Mouse (Mus musculus): ENCODE measurements around the gene Cped1. TPM values are rescaled to one million over a fixed set of nuclear protein-coding genes. Genes with fewer than 3 reads are reported as not detected.
A peak's percentile ranks its signal among the peaks of the same experiment; 100 is the strongest.

Gene Cped1
- total RNA-seq, 2 experiments from 2014 or later: 0.72 to 2.1 TPM

DNA sequence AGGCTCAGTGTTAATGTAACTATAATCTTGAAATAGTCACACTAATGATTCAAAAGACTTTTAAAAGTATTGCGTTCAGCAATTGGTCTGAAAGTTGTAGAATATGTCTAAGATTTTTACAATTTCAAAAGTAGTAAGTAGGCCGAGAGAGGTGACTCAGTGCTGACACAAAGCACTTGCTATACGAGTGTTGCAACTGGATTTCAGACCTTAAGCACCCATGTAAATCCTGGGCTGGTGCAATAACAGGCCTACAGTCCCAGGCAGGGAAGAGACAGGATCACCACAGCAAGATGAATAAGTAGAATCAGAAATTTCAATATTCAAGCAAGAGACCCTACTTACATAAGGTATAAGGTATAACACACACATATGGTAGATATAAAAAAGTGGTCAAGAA, 292.2 kb downstream of the Cped1 start:
- ATAC-seq (replicated peaks; ENCODE audit: poor library complexity, severe bottlenecking): no peak

DNA sequence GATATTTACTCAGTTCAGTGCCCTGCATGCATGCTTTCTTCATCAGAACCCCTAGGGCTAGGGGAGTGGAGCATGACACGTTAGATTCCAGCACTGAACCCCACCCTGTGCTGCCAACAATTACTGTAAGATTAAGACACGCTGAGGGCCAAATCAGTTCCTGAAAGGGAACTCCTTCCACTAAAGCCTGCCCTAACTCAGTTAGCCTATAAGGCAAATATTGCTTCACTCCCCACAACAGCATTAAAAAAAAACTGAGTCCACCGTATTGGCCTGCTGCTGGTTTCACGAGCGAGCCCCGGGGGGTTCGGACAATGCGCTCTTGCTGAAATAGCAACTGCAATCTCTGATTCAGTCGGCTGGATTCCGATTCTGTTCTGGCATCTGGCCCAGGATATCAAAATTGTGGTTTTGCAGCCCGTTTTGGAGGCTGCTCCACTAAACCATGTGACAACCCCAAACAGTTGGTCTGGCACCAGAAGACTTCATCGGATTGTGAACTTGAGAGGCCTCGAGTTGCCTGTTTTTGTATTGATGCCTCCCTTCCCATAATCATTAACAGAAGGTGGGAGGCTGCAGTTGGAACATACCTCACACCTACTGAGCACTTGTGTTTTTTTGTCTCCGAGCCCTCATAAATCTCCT, 294.6 kb downstream of the Cped1 start:
- ATAC-seq (replicated peaks; ENCODE audit: poor library complexity, severe bottlenecking): peak; percentile 91

DNA sequence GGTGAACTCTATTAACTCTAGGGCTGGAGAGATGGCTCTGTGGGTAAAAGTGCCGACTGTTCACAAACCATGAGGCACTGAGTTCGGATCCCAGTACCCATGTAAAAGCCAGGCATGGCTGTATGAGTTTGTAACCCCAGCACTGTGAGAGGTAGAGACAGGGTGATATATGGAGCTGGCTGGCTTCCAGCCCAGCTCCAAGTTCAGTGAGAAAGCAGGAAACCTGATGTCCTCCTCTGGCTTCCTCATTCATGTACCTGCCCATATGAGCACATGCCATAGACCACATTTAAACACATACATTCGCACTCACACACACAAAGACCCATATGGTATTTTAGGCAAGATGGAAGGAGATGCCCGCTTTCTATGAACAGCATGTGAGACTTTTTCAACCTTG, 296.7 kb downstream of the Cped1 start:
- ATAC-seq (replicated peaks; ENCODE audit: poor library complexity, severe bottlenecking): no peak

DNA sequence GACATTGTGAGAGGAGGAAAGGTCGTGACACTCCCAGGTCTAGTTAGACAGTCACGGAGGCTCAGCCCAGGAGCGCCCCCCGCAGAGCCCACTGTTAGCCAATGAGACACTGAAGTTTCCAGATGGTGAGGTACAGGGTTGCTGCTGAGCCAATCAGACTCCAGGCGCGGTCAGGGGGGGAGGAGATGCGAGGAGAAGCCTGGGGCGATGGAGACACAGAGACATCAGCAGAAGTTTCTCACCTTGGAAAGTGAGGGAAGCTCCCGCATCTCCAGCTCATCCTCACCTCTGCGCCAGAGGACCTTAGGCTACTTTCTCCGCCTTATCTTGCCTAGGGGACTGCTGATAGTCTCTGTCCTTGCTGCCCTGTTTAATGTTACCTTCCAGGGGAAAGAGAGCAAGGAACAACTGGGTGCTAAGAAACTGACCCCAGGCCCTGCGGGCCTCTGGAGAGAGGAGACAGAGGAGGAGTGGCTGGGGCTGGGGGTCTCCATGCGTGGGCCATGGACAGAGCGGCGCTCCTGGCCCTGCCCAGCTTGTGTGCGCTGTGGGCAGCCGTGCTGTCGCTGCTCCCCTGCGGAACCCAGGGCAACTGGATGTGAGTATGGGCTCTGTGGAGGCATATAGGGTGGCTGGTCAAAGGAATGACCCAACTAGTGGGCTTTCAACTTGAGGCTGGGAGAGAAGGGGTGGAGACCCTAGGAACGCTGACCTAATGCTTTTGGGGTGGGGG, 302.5 kb downstream of the Cped1 start, which contains the start of gene Wnt16:
Wnt16 (plus strand) TSS at position 224 of the 733 bp plus-strand sequence.
- ATAC-seq (replicated peaks; ENCODE audit: poor library complexity, severe bottlenecking): 0 out of 2 replicates have a peak, but pooled peaks have one; percentile 21

DNA sequence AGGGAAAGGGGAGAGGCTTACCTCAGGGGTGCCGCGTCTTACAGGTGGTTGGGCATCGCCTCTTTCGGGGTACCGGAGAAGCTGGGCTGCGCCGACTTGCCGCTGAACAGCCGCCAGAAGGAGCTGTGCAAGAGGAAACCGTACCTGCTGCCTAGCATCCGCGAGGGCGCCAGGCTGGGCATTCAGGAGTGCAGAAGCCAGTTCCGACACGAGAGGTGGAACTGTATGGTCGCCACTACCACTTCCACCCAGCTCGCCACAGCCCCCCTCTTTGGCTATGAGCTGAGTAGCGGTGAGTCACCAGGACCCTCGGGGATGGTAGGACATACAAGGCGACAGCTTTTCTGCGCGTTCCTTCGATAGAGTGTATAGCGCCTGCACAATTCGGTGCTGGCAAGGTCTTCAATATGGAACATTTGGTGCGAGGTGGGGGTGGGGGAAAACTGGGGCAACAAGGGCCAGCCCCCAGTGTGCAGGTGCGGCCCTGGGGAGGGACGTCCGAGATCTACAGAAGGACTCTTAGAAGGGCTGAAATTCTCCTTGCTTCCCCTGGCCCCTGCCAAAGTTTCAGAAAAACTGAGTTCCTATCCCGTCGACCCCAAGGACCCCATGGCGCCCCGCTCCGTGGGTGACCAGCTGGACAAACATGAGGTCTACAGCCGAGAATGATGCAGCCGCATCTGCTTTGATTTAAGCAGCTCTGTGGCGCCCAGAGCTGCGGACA, 303.2 kb downstream of the Cped1 start:
- ATAC-seq (replicated peaks; ENCODE audit: poor library complexity, severe bottlenecking): peak; percentile 69

DNA sequence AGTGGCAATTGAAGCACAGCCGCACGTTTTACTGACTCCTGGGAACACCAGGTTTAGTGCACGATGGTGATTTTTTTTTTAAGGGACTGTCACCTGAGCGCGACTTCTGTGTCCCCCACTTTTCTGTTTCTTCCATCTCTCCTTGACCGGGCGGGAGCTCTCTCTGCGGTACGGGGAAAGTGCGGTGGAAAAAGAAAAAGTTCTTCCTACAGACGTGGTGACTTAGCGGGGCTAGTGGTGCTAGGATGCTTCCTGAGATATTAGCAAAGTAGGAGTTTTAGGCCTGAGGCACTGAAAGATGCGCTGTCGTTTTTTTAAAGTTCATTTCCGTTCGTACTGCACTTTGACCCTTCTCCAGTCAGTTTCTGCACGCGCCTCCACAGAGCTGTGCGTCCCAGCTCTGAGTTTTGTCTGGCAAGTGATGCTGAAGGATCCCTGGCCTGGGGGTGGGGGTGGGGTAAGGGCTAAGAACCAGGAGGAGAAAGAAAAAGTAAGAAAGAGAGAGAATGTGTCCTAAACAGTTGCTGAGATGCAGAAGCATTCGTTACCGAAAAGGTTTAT, 303.8 kb downstream of the Cped1 start:
- ATAC-seq (replicated peaks; ENCODE audit: poor library complexity, severe bottlenecking): no peak

DNA sequence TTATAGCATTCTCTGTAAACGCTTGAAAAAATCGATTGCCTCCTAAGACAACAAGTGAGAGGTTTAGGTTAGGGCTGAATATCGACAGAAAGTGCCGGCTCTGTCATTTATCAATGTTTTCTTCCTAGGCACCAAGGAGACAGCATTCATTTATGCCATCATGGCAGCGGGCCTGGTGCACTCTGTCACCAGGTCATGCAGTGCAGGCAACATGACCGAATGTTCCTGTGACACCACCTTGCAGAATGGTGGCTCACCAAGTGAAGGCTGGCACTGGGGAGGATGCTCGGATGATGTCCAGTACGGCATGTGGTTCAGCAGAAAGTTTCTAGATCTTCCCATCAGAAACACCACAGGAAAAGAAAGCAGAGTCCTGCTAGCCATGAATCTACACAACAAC, 305.1 kb downstream of the Cped1 start:
- no peak for ATAC-seq (replicated peaks; ENCODE audit: poor library complexity, severe bottlenecking)

DNA sequence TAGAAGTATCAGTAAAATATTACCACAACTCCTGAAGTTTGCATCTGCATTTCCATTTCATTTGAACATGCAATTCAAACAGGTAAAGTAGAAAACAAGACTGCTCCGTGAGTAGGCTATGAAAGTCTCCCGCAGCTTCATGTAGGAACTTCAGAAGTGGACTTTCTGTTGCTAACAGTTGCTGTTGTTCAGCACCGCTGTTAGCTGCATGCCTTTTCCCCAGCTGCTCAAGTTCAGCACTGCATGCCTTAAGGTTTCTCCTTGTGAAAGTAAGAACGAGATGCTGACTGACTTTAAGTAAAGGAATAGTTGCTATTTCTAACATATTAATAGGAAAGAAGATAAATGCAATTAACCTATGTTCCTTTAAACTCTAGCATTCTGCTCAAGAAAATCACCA, 306.3 kb downstream of the Cped1 start:
- no peak for ATAC-seq (replicated peaks; ENCODE audit: poor library complexity, severe bottlenecking)

DNA sequence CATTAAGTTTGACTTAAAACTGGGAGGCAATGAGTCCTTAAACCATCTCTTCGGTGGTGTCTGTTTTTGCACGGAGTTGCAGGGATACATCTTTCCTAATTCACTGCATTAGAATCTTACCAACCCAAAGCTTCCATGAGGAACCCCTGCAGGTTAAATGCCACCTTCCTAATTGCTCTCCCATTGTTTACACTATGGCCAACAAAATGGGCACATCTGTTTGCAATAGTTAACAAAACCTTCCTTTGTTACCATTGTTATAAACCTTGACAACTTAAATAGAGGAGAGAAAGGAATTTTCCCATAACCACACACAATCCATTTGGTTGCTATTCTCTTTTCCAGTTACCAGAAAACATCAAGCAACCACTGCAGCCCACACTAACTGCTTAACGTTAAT, 308.2 kb downstream of the Cped1 start:
- ATAC-seq (replicated peaks; ENCODE audit: poor library complexity, severe bottlenecking): no peak

DNA sequence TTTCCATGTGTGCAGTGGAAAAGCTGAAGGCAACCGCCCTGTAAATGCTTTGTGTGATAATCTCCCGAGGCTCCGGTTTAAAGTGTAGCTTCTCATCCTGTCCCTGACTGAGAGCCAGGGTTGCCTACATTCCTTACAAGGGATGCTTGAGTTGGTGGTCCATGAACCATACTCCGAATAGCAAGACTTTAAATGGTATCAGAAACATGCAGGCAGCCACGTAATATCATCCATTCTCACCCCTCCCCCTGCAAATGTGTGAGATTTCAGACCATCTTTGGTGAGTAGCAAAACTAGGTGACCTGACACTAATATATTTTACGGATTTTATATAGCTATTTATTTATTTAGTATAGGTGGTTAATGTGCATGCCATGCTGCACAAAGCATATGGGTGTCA, 311.3 kb downstream of the Cped1 start:
- ATAC-seq (replicated peaks; ENCODE audit: poor library complexity, severe bottlenecking): no peak

DNA sequence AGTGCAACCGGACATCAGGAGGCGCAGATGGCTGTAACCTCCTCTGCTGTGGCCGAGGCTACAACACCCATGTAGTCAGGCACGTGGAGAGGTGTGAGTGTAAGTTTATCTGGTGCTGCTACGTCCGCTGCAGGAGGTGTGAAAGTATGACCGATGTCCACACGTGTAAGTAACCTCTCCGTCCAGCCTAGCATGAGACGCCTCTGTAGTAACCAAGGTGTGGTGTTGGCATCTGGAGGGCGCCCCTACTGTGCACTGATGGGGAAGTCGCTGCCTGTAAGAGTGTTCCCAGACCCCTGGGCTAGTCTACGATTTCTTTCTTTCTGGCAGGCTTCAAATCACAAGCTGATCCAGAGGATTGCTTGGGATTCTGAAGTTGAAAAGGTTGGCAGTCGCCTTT, 312.3 kb downstream of the Cped1 start:
- no peak for ATAC-seq (replicated peaks; ENCODE audit: poor library complexity, severe bottlenecking)

Other genes with a start within 250 kb of the Cped1 start
- not detected in 2 replicates for gene Tspan12, start 133.4 kb upstream of the Cped1 start, total RNA-seq (2014; fragmentation: Nextera tagmentation)
- not detected in 2 replicates for gene Tspan12, start 133.4 kb upstream of the Cped1 start, total RNA-seq (2017)
- gene Ing3, start 36.3 kb upstream of the Cped1 start, total RNA-seq (2014; fragmentation: Nextera tagmentation): 26.8 and 29.8 TPM in 2 replicates
- 35.6 and 42.3 TPM in 2 replicates for gene Ing3, start 36.3 kb upstream of the Cped1 start, total RNA-seq (2017)

Data from granulocyte monocyte progenitor cell, adult 5-6 weeks (primary cell).